Mouse (Mus musculus): ENCODE measurements around the gene Baz2b.

GRCm38 (mm10) chr2:60135796-60136195 is 73.8 kb downstream of the Baz2b start:
- TF ChIP-seq CTCF (IDR thresholded peaks at IDR 0.05; ENCODE audit: extremely low read depth, insufficient read depth, insufficient read length, insufficient replicate concordance) (no peak), POLR2A (IDR thresholded peaks at IDR 0.05; ENCODE audit: low read depth, low read length) (no peak)
